Mouse (Mus musculus) stomach, embryonic 14.5 days (tissue): ENCODE data around the gene Mecom. TPM values are rescaled to one million over a fixed set of nuclear protein-coding genes. Genes with fewer than 3 reads are reported as not detected.

ENCODE experiments used
- ATAC-seq: fragments of 200-750 bp; cut with Nextera tagmentation; 2 replicates; pipeline ENCODE4 v1.8.0; 2017; ENCODE audit warnings: low read depth, moderate TSS enrichment; ENCODE audit not compliant: insufficient number of reproducible peaks, insufficient read depth, low FRiP score
- H3K27ac ChIP-seq: fragments of 300-500 bp; sonication (generic); 2 replicates; pipeline ENCODE4 v1.5.1; 2014; ENCODE audit warnings: mild to moderate bottlenecking, low read length, moderate library complexity, mixed read lengths
- H3K27me3 ChIP-seq: fragments of 300-500 bp; sonication (generic); 2 replicates; pipeline ENCODE4 v1.6.1; 2014; ENCODE audit warnings: low read length, control low read depth, mixed read lengths; ENCODE audit not compliant: control insufficient read depth, insufficient read depth
- H3K36me3 ChIP-seq: fragments of 300-500 bp; sonication (generic); 2 replicates; pipeline ENCODE4 v1.6.1; 2014; ENCODE audit warnings: mild to moderate bottlenecking, control low read depth, low read length, moderate library complexity, mixed read lengths; ENCODE audit not compliant: control insufficient read depth, insufficient read depth
- H3K4me1 ChIP-seq: fragments of 300-500 bp; sonication (generic); 2 replicates; pipeline ENCODE4 v1.6.1; 2014; ENCODE audit warnings: low read length, control low read depth, mixed read lengths; ENCODE audit not compliant: control insufficient read depth, insufficient read depth
- H3K4me2 ChIP-seq: fragments of 300-500 bp; sonication (generic); replicated peaks from 2 replicates; pipeline ENCODE4 v1.6.1; 2014; ENCODE audit warnings: low read depth, low read length, control low read depth
- H3K4me3 ChIP-seq: fragments of 300-500 bp; sonication (generic); 2 replicates; pipeline ENCODE4 v1.5.1; 2014; ENCODE audit warnings: low read depth, low read length, control low read depth
- H3K9ac ChIP-seq: fragments of 300-500 bp; sonication (generic); replicated peaks from 2 replicates; pipeline ENCODE4 v1.6.1; 2014; ENCODE audit warnings: low read depth, mild to moderate bottlenecking, control low read depth, low read length, moderate library complexity, mixed read lengths
- H3K9me3 ChIP-seq: fragments of 300-500 bp; sonication (generic); 2 replicates; pipeline ENCODE4 v1.6.1; 2016; ENCODE audit warnings: low read depth, low read length, control low read depth; ENCODE audit not compliant: control insufficient read depth
- WGBS: fragments of 180-500 bp; shearing (Covaris S2); extraction: QIAGEN DNeasy Blood & Tissue Kit; methylation state at CpG from one replicate; pipeline ENCODE4 v1.1.7; 2014; 5-methylcytosine and 5-hydroxymethylcytosine counted together
- polyA plus RNA-seq: library from polyadenylated mRNA; unstranded; fragments of >200 nt; fragmentation: Nextera tagmentation; extraction: Ambion mirVana; gene quantifications from 2 replicates; pipeline ENCODE4 v1.2.1, GENCODE M21; 2014

Gene Mecom
- polyA plus RNA-seq, 1 experiment from 2014 or later: 101 TPM

DNA sequence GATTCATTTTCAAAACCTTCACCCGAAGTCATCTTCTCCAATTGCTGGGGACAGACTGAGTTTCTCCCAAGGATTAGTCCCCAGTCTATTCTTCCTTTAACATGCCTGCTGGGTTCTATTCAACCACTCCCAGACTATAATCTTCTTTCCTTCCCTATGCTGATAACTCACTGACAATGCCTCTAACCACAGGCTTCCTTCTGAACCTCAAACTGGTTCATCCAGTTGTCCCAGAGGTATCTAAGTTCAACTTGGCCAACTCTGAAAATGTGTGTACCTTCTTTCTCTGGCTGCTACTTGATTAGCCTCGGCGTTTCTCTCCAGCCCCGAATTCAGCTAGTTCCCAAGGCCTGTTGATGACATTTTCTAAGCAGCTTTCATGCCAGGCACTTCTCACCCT lies 499.7 kb downstream of the Mecom start:
- Histone ChIP-seq H3K36me3 (no peaks in the 10 kb centered on the region), H3K27ac (no peak overlapping the region), H3K4me2 (no peak overlapping the region), H3K9me3 (no peaks in the 10 kb centered on the region), H3K27me3 (no peaks in the 10 kb centered on the region), H3K9ac (no peak overlapping the region), H3K4me1 (0 out of 2 replicates have a peak, but pooled peaks cover 2% of the 10 kb centered on the region), H3K4me3 (no peak overlapping the region)
- 55% methylated on average over 4 of the region's 4 CpGs for WGBS
- no peak for ATAC-seq

DNA sequence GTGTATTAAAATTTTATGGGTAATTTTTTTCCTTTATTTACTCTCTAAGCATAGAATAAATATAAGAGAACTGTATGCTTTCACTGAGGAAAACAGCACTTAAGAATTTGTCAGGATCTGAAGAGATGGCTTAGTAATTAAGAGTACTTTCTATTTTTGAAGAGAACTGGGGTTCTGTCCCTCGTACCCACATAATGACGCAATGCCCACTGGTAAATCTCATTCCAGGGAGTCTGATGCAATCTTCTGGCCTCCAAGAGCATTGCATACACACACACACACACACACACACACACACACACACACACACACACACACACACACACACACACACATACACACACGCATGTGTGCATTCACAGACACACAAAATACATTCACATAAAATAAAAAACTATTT lies 504.3 kb downstream of the Mecom start:
- no peak for ATAC-seq
- no peak overlapping the region for H3K4me2 ChIP-seq
- WGBS: 89% methylated on average over 3 of the region's 3 CpGs
- H3K9ac ChIP-seq: no peak overlapping the region
- no peaks in the 10 kb centered on the region for H3K9me3 ChIP-seq
- H3K27ac ChIP-seq: no peak overlapping the region
- no peaks in the 10 kb centered on the region for H3K27me3 ChIP-seq
- H3K4me3 ChIP-seq: no peak overlapping the region
- H3K4me1 ChIP-seq: 0 out of 2 replicates have a peak, but pooled peaks cover under 1% of the 10 kb centered on the region
- H3K36me3 ChIP-seq: no peaks in the 10 kb centered on the region

DNA sequence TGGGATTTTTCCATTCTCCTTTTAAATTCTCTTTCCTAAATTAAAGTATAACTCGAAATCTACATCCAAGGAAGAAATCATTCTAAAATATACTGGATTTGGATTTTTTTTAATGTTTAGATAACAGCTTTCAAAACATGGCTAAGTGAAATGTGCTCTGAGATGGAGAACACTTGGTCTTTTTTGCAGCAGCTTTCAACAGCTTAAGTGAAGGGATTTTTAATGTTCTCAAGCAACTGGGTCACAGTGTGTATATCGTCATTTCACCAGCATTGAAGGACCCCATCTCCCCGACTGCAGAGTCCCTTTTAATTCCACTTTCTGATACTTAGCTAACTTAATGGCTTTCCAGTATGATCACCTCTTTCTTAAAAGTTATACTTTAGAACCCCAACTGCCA lies 509.3 kb downstream of the Mecom start:
- ATAC-seq: no peak
- Histone ChIP-seq H3K27me3 (no peaks in the 10 kb centered on the region), H3K36me3 (no peaks in the 10 kb centered on the region), H3K4me2 (no peak overlapping the region), H3K9ac (no peak overlapping the region), H3K9me3 (no peaks in the 10 kb centered on the region), H3K4me3 (no peak overlapping the region), H3K4me1 (no peaks in the 10 kb centered on the region), H3K27ac (no peak overlapping the region)
- WGBS: 55% methylated on average over 3 of the region's 3 CpGs

DNA sequence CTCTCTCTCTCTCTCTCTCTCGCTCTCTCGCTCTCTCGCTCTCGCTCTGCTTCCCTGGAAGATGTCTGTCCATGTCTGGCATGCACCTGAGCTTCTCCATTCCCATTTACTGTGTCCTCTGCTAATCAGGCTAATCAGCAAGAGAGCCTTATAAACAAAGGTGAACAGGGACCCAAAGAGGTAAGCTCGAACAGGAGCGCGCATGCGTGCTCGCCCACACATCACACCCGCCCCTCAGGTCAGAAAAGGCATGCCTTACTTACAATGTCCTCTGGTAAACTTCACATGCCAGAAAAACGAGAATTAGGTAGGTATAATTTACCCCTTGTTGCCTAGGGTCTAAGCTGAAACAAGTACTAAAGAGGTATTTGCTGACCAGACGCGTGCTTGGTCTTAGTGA lies 527.8 kb downstream of the Mecom start:
- Histone ChIP-seq H3K9me3 (no peaks in the 10 kb centered on the region), H3K4me3 (no peak overlapping the region), H3K27me3 (no peaks in the 10 kb centered on the region), H3K9ac (no peak overlapping the region), H3K36me3 (no peaks in the 10 kb centered on the region), H3K4me1 (peaks cover 7% of the 10 kb centered on the region; the same call in 1 of the 2 replicates), H3K27ac (peak overlapping the region; percentile 58; the same call in 1 of the 2 replicates), H3K4me2 (0 out of 2 replicates have a peak overlapping the region, but pooled peaks have one; percentile 6)
- ATAC-seq: no peak
- WGBS: 83% methylated on average over 13 of the region's 13 CpGs

DNA sequence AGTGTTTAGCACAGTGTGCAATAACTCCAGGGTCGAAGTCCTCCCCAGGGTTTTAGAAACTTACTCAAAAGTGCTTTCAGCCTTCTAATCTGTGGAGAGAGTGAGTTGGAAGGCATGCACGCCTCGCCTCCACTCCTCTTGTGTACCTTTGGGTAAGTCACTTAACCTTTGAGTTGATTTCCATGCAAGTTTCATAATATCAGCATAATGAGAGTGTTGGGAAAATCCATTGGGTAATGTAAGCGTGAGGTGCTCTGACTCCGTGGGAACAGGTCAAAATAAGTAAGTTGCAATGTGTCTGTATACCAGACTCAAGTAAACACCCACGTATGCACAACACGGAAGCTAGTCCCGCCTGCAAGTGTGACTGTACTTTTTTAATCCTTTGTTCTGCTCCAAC lies 528.4 kb downstream of the Mecom start:
- Histone ChIP-seq H3K9ac (no peak overlapping the region), H3K27me3 (no peaks in the 10 kb centered on the region), H3K9me3 (no peaks in the 10 kb centered on the region), H3K4me2 (no peak overlapping the region), H3K27ac (peak overlapping the region; percentile 58; the same call in 1 of the 2 replicates), H3K36me3 (no peaks in the 10 kb centered on the region), H3K4me3 (no peak overlapping the region), H3K4me1 (peaks cover 7% of the 10 kb centered on the region; the same call in 1 of the 2 replicates)
- WGBS: 69% methylated on average over 8 of the region's 8 CpGs
- ATAC-seq: peak; percentile 37; the same call in 1 of the 2 replicates

DNA sequence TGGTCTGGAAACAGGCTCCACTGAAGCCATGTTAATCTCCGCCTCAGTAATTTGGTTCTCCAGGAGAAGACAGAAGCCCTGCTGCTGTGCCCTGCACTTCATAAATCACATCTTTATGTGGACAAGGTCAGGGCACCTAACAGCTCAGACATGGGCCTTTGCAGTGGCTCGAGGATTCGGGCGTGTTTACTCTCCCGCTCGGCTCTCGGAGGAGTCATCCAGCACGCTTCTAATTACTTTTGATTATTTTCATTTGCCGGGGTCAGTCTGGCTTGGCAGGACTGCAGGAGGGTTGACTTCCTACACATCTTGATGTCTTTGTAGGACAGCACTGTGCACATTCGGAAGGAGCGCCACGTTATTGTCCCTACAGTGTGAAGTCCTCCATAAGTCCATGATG lies 529.6 kb downstream of the Mecom start:
- H3K27ac ChIP-seq: no peak overlapping the region
- no peak overlapping the region for H3K4me3 ChIP-seq
- ATAC-seq: no peak
- no peak overlapping the region for H3K4me2 ChIP-seq
- no peak overlapping the region for H3K9ac ChIP-seq
- 18% methylated on average over 12 of the region's 12 CpGs for WGBS
- H3K9me3 ChIP-seq: no peaks in the 10 kb centered on the region
- H3K36me3 ChIP-seq: no peaks in the 10 kb centered on the region
- no peaks in the 10 kb centered on the region for H3K27me3 ChIP-seq
- peaks cover 7% of the 10 kb centered on the region; the same call in 1 of the 2 replicates for H3K4me1 ChIP-seq

DNA sequence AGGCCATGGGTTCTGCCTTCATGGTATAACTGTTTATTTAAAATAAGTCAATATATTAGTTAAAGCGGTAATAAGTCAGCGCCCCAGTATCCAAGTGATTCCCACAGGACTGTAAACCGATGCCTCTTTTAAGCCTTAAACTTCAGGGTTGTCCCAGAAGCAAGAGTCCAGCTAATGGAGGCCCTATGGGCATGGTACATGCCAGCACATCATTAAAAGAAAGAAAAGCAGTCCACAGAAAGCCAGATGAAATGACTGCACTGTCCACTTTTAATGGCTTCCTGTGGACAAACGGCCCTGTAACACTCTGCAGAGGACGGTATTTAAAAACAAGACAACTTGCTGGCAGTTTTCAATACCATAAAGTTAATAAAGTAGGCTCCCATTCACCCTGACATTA lies 531.0 kb downstream of the Mecom start:
- ATAC-seq: no peak
- Histone ChIP-seq H3K27ac (no peak overlapping the region), H3K9me3 (no peaks in the 10 kb centered on the region)

DNA sequence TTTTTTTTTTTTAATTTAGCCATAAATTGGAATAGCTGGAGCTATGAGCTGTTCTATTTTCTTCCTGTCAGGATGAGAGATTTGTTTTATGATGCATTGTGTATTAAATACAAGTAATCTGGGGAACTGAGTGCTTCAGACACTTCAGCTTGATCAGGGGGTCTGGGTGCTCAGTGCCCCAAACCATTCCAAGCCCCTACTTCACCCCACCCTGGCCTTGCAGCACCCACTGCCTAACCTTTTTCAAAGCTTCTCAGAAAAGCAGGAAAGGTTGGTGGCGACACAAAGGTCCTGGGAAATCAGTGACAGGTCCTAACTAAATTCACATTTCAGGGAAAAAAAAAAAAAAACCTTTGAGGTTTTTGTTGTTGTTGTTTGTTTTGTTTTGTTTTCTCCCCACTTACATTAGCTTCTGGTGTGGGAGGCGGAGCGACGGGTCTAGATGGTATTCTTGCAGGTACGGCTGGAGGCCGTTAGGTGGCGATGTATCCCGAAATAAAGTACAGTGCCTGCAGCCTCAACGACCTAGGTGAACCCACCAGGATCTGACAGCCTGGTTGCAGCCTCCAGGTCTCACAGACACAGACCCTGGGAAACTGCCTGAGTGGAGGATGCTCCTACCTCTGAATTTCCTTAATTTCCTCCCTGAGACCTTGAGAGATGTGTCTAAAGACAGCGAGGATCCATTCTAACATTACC lies 532.7 kb downstream of the Mecom start:
- H3K9ac ChIP-seq: no peak overlapping the region
- H3K27ac ChIP-seq: no peak overlapping the region
- 13% methylated on average over 10 of the region's 10 CpGs for WGBS
- H3K27me3 ChIP-seq: no peaks in the 10 kb centered on the region
- no peak overlapping the region for H3K4me2 ChIP-seq
- H3K4me3 ChIP-seq: no peak overlapping the region
- ATAC-seq: no peak
- no peaks in the 10 kb centered on the region for H3K9me3 ChIP-seq
- no peaks in the 10 kb centered on the region for H3K36me3 ChIP-seq
- H3K4me1 ChIP-seq: peaks cover 7% of the 10 kb centered on the region; the same call in 1 of the 2 replicates

More for the DNA sequence above, 531.0 kb downstream of the Mecom start:
- H3K4me3 ChIP-seq: no peak overlapping the region
- 74% methylated on average over 5 of the region's 5 CpGs for WGBS
- no peak overlapping the region for H3K4me2 ChIP-seq
- peaks cover 7% of the 10 kb centered on the region; the same call in 1 of the 2 replicates for H3K4me1 ChIP-seq
- no peak overlapping the region for H3K9ac ChIP-seq
- no peaks in the 10 kb centered on the region for H3K27me3 ChIP-seq
- H3K36me3 ChIP-seq: no peaks in the 10 kb centered on the region
